Mouse (Mus musculus) sigmoid colon, adult 10 weeks (tissue): ENCODE results near the gene Dbndd1. TPM values are rescaled to one million over a fixed set of nuclear protein-coding genes. Genes with fewer than 3 reads are reported as not detected.

ENCODE experiments used
- polyA plus RNA-seq: library from polyadenylated mRNA; stranded (reverse); fragments of 350-450 nt; fragmentation: Illumina TruSeq; extraction: RNeasy Lipid Tissue Mini Kit (QIAGEN cat#74804); gene quantifications from one replicate; pipeline ENCODE4 v1.2.3, GENCODE M21; 2014; ENCODE audit warnings: low read depth, low replicate concordance

Dbndd1 gene
- not detected for polyA plus RNA-seq

DNA sequence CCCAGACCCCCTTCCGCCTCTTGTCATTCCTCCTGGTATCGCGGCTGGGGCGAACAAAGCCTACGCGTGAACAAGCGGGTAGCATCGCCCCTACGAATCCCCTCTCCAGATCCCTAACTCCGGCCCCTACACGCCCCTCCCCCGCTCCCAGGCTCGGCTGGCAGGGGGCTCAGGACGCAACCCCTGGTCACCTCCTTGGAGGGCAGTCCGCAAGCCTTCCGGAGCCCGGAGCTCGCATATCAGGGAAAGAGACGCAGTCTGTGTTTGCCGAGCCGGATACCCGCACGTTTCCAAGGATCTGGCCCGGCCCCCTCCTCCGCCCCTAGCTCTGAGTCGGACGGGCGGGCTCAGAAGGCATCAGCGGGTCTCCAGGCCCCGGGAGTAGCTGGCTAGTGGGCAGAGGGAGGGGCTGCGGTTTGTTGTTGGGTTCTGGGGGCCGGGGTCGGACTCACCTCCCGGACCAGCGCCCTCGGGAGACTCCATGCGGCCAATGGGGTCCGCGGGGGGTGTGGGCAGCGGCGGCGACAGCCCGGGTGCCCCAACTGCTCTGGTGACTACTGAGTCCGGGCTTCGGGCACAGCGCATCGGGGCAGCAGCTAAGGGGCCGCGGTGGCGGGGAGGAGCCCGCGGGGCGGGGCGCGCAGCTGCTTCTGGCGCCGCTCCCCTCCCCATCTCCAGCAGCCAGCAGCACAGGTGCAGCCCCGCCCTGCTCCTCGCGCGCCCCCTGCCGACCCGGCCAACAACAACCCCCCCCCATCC, at the start of gene Dbndd1:
Dbndd1 (minus strand) TSS at position 683 of the 759 bp plus-strand sequence.

DNA sequence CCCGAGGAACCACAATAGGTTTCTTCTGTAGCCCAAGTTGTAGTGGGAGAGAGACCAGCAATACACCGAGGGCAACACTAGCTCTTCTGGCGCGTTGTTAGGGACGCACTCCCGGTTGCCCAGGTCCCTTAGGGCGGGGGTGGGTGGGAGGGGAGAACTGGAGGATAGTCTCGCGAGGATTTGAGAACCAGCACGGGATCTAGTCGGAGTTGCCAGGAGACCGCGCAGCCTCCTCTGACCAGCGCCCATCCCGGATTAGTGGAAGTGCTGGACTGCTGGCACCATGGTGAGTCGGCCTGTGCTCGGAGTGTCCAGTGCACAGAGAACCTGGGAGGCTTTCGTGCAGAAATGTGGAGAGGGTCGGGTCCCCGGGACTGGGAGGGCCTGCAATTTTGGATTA, 3.4 kb upstream of the Dbndd1 start, which contains the start of gene Gas8:
Gas8 (plus strand) TSS at position 168 of the 400 bp plus-strand sequence.

DNA sequence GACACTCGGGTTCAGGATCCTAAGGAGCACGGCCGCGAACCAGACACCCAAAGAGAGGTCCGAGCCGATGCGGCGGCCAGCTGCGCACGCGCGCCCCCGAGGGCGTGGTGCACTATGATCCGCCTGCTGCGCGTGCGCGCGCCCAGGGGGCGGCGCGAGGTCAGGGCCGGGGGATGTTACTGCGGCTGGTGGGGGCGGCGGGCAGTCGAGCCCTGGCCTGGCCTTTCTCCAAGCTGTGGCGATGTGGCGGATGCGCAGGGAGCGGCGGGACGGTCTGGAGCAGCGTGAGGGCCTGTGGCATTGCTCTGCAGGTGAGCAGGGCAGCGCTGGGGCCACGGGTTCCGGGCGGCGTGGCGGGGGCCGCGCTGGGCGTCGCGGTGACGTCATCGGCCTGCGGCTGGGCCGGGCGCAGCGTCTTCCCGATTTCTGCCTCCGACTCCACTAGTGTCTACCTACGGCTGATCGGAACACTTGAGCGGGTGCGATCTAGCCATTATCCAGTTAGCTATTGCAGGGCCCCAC, 37.5 kb downstream of the Dbndd1 start, which contains the start of gene Afg3l1:
Afg3l1 (plus strand) TSS at position 167 of the 522 bp plus-strand sequence.

Other genes starting within 250 kb of the Dbndd1 start
- 0.35 TPM for gene Fanca, start 196.9 kb downstream of the Dbndd1 start, polyA plus RNA-seq
- 1.7 TPM for gene Spire2, start 182.8 kb downstream of the Dbndd1 start, polyA plus RNA-seq
- 295 TPM for gene Tcf25, start 141.7 kb downstream of the Dbndd1 start, polyA plus RNA-seq
- gene Mc1r, start 108.4 kb downstream of the Dbndd1 start, polyA plus RNA-seq, result not detected
- 0.85 TPM for gene Tubb3, start 104.0 kb downstream of the Dbndd1 start, polyA plus RNA-seq
- gene Def8, start 91.9 kb downstream of the Dbndd1 start, polyA plus RNA-seq, result 1.9 TPM
- 8.0 TPM for gene Afg3l1, start 37.6 kb downstream of the Dbndd1 start, polyA plus RNA-seq
- gene Gas8, start 3.4 kb upstream of the Dbndd1 start, polyA plus RNA-seq, result 0.91 TPM
- 18.6 TPM for gene Rhou, start 138.5 kb upstream of the Dbndd1 start, polyA plus RNA-seq